Mouse (Mus musculus) bone marrow, adult 2 months (tissue): ENCODE measurements around the gene Slc51b.

ENCODE experiments used
- CTCF ChIP-seq: fragments of 200-500 bp; IDR thresholded peaks from 2 replicates; pipeline ENCODE4 v1.5.1; 2011; ENCODE audit warnings: low read length, control low read depth; ENCODE audit not compliant: control insufficient read depth, insufficient read depth
- POLR2A ChIP-seq: fragments of 200-500 bp; IDR thresholded peaks from 2 replicates; pipeline ENCODE4 v1.6.1; 2011; ENCODE audit warnings: low read depth, mild to moderate bottlenecking, control low read depth, low read length, borderline replicate concordance; ENCODE audit not compliant: control insufficient read depth

GRCm38 (mm10) chr9:65467686-65468085, 44.9 kb upstream of the Slc51b start:
- TF ChIP-seq CTCF: no peak
- no peak for TF ChIP-seq POLR2A
